Mouse (Mus musculus) large intestine, adult 2 months (tissue): ENCODE data around the gene Dnajb5. TPM values are rescaled to one million over a fixed set of nuclear protein-coding genes. Genes with fewer than 3 reads are reported as not detected.
A peak's percentile ranks its signal among the peaks of the same experiment; 100 is the strongest.
"Not testable (repeated sequence)": the region's sequence is repeated elsewhere in the genome, so short reads cannot be mapped to it uniquely, and the experiment has no call there.

ENCODE experiments used
- DNase-seq: peaks from one replicate; pipeline ENCODE4 v3.0.0-alpha.2; 2012; ENCODE audit warnings: low read depth, low spot score
- WGBS: fragments of 180-500 bp; shearing (Covaris S2); methylation state at CpG from one replicate; pipeline ENCODE4 v1.1.7; 2018; 5-methylcytosine and 5-hydroxymethylcytosine counted together
- polyA plus RNA-seq: library from polyadenylated mRNA; depleted of rRNA; stranded (reverse); fragments of >200 nt; gene quantifications from 2 replicates; pipeline ENCODE4 v1.2.3, GENCODE M21; 2012

Dnajb5 gene
- polyA plus RNA-seq, 1 experiment, result 11.1 TPM

- peak; percentile 18 for DNase-seq
- WGBS, result 17% methylated on average over 4 of the region's 4 CpGs
Observed at GRCm38 (mm10) chr4:42961592-42961991, 12.0 kb downstream of the Dnajb5 start.

GRCm38 (mm10) chr4:42963480-42963879 is 13.9 kb downstream of the Dnajb5 start:
- WGBS, result 95% methylated on average over 2 of the region's 2 CpGs
- no peak for DNase-seq

- DNase-seq, result peak; percentile 24
- WGBS, result 15% methylated on average over 12 of the region's 12 CpGs
Observed at GRCm38 (mm10) chr4:42965039-42965719, 15.6 kb downstream of the Dnajb5 start.

- WGBS, result 83% methylated on average over 4 of the region's 4 CpGs
- no peak for DNase-seq
Observed at GRCm38 (mm10) chr4:42969304-42969703, 19.7 kb downstream of the Dnajb5 start, which contains the start of gene 1700022I11Rik. Gene 1700022I11Rik, plus strand, starts transcription at chr4:42969604.

GRCm38 (mm10) chr4:42972952-42973351 is 23.3 kb downstream of the Dnajb5 start:
- no peak for DNase-seq
- 60% methylated on average over 4 of the region's 4 CpGs for WGBS

GRCm38 (mm10) chr4:42973868-42974267 is 24.3 kb downstream of the Dnajb5 start:
- WGBS, result 80% methylated on average over 5 of the region's 5 CpGs
- no peak for DNase-seq

- no peak for DNase-seq
- WGBS, result 89% methylated on average over 4 of the region's 4 CpGs
Observed at GRCm38 (mm10) chr4:42978062-42978461, 28.4 kb downstream of the Dnajb5 start.

- DNase-seq, result not testable (repeated sequence)
- WGBS, result 77% methylated on average over 8 of the region's 8 CpGs
Observed at GRCm38 (mm10) chr4:42980467-42980866, 30.9 kb downstream of the Dnajb5 start.

- no peak for DNase-seq
- 97% methylated on average over 1 of the region's 1 CpGs for WGBS
Observed at GRCm38 (mm10) chr4:42988296-42988695, 38.7 kb downstream of the Dnajb5 start.

- 16% methylated on average over 2 of the region's 2 CpGs for WGBS
- DNase-seq, result no peak
Observed at GRCm38 (mm10) chr4:42998022-42998421, 48.4 kb downstream of the Dnajb5 start.

GRCm38 (mm10) chr4:42999451-43000140 is 50.0 kb downstream of the Dnajb5 start:
- under 1% methylated on average over 51 of the region's 51 CpGs for WGBS
- no peak for DNase-seq

- WGBS, result 1% methylated on average over 54 of the region's 56 CpGs
- DNase-seq, result peak; percentile 91
Observed at GRCm38 (mm10) chr4:43000141-43000986, 50.8 kb downstream of the Dnajb5 start, which contains the start of gene Vcp. Gene Vcp, minus strand, starts transcription at chr4:43000507.

GRCm38 (mm10) chr4:43001272-43001671 is 51.7 kb downstream of the Dnajb5 start:
- no peak for DNase-seq
- WGBS, result 70% methylated on average over 2 of the region's 2 CpGs

- WGBS, result 55% methylated on average over 12 of the region's 12 CpGs
- no peak for DNase-seq
Observed at GRCm38 (mm10) chr4:43002756-43003439, 53.3 kb downstream of the Dnajb5 start.

- 90% methylated on average over 3 of the region's 3 CpGs for WGBS
- no peak for DNase-seq
Observed at GRCm38 (mm10) chr4:43004951-43005350, 55.3 kb downstream of the Dnajb5 start.

GRCm38 (mm10) chr4:43005765-43006164 is 56.2 kb downstream of the Dnajb5 start:
- DNase-seq, result no peak
- 47% methylated on average over 2 of the region's 2 CpGs for WGBS
